In genomic region chr17:4984691-4985090, GRCm38 (mm10) we compare ENCODE assay signal across 16 mouse cellular contexts.
"Had no signal": no experiment of that assay in that cellular context is flagged by ENCODE, and none has a peak within 500 bp of the region (broad histone marks: within the 10 kb centered on the region; RNA-seq: fewer than 3 reads in every experiment).

No protein-coding gene starts in this region.

- ATAC-seq: hindbrain, postnatal 0 days; intestine, embryonic 16.5 days had no signal

- DNase-seq: gastrocnemius, adult 2 months; gastrocnemius, postnatal 14 days; gastrocnemius, postnatal 36 days; heart, postnatal 14 days; heart, postnatal 36 days; kidney, adult 11 months; kidney, adult 2 months; kidney, adult 9 months; kidney, postnatal 14 days; kidney, postnatal 36 days; layer of hippocampus, adult 9-11 months; layer of hippocampus, postnatal 36 days; liver; liver, embryonic 13.5 days had no signal
